Mouse (Mus musculus): ENCODE data around the gene Wdr70.

Wdr70 gene

DNA sequence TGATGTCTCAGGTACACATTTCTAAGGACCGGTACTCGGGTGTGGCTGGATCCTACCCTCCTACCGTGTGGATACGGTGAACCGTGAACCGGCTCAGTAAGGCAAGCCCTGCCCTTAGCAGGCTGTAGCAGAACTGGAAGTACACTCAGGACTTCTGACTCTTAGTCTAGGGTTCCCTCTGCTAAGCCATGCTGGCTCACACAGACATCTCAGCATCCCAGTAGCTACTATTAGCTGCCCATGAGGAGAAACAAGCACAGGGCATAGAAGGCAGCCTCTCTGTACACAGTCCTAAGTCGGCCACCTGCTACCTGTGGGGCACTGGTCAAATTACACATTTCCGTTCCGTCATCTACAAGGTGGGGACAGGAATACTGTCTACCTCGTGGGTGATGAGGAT lies 220.1 kb downstream of the Wdr70 start:
- in situ Hi-C loops (cut with MboI; ENCODE audit: unreplicated experiment in 2 of 2) = no loop called here

DNA sequence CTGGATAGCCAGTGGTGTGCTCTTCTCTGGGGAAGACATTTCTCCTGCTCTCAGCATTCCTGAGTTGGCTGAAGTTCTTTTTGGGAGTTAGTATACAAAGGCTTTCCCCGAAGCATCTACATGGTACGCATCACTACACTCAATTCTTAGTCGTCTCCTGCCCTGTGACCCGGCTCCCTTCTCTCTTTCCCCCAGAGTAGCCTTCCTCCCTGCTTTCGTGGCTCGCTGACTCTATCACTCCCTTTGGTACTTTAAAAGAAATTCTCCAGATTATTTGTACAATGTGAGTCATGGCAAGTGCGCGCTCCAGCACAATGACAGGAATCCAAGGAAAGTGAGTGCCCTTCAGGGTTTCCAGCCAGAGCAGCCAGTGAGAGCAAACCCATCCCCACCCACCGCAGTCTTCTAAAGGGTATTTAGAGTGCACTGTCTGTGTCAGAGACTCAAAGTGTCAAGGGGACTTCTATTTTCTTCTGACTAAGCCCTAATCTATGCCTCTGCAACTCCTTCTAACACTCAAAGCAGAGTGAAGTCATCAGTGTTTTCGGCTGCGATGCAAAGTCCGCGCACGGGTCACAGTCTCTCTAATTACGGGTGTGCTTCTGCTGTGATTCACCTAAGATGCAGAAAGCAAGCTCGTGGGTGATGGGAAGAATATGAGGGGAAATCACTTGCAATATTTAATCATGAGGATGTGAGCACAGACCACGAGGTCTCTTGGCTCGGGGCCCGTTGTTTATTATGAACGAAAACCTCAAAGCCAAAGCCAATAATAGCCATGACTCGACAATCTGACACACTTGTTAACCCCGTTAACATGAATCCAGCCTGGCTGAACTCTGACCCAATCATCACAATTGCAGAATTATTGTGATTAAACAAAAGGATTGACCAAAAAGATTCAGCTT lies 221.2 kb downstream of the Wdr70 start:
- in situ Hi-C loops (cut with MboI; ENCODE audit: unreplicated experiment in 2 of 2) = no loop called here

DNA sequence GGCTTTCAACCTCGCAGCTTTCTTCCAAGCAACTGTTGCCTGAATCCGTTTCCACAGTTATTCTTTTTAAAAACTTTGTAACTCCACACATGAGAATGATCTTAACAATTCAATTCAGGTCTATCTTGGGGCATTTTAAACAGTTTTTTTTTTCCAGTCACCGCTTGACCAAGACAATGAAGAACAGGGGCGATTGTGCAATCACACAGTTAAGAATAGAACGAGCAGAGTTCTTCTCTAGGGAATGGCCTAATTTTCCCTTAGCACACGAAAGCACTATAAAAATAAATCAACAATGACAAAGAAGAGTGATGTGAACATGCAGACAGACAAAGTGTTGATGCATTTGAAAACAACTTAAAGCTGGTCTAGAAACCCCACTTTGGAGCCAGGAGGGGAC lies 223.1 kb downstream of the Wdr70 start:
- in situ Hi-C loops (cut with MboI; ENCODE audit: unreplicated experiment in 2 of 2) = no loop called here

DNA sequence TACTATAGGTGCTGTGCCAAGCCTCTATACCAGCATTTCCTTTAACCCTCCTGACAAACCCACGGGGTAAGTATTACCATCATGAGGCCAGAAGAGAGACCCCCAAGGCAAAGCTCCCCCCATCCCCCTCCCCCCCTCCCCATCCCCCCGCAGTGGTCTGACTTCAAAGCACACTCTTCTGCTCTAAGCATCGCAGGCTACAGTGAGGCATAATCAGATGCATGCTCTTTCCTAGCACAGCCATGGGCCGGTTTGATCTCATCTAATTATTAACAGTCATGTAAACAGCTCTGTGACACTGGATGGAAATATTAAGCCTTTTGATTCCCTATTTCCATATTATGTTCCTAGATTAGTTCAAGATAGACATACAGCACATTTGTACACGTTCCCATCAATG lies 226.5 kb downstream of the Wdr70 start:
- in situ Hi-C loops (cut with MboI; ENCODE audit: unreplicated experiment in 2 of 2) = no loop called here

DNA sequence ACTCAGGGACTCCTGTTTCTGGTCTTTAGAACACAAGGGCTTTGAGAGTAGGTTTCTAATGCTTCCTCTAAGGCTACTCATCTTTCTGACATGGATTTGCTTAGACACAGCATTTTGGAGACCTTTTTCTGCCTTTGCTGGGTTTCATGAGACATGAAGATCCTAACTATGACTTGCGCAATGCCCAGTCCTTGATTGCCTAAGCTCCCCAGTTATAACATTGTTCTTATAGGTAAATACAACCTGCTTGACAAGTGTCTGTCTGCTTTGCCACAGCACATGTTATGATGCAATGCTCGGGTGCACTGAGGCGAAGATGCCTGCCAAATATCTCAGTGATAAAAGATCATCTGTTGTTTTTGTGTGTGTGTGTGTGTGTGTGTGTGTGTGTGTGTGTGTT lies 233.7 kb downstream of the Wdr70 start:
- in situ Hi-C loops (cut with MboI; ENCODE audit: unreplicated experiment in 2 of 2) = no loop called here

DNA sequence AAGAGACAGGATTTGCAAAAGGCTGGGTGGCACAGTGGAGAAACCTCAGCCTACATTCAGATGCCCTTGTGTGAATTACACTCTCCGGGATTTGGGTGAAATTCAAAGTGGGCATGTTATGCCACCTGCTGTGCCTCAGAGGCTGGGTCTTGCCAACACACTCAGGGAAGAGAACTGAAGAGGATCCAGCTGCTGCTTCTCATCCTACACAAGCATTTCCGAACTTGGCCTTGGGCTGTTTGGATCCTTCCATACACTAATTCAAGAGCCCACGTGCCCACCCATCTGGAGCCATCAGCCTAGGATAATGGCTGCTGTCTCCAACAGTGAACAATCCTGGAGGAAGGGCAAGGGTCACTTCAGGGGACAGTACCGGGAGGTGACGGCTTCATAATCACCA lies 235.7 kb downstream of the Wdr70 start:
- in situ Hi-C loops (cut with MboI; ENCODE audit: unreplicated experiment in 2 of 2) = no loop called here

DNA sequence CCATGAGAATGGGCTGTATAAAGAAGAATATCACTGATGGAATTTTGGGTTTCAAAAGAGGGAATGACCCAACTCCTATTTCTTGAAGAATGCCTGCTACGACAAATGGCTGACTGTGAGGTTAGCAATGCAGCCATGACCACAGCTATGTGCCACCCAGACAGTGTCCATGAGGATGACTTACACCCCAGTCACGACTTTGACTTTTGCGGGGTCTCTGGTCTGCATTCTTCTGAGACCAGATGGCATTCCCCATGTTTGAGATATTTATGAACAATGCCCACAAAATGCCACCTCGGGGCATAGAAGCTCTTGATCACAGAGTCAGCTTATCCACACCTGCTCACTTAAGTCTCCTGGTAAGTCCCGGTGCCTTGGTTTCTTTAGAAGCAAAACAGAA lies 236.1 kb downstream of the Wdr70 start:
- in situ Hi-C loops (cut with MboI; ENCODE audit: unreplicated experiment in 2 of 2) = no loop called here

DNA sequence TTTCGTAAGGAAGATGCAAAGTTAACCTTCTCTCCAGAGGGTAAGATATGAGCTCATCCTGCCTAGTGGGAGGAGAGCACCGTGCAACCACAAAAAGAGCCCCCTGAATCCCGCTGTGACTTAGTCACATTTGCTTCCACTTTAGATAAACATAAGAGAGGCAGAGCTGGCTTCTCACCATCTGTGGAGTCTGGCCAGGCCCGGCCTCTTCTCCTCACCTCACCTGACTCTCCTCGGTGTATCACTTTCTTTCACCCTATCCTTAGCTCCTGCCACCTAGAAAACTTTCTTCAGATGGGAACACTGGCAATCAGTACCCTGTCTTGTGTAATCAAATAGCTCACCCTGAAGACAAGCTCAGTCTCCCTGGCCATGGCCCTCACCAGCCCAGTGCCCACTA lies 240.2 kb downstream of the Wdr70 start:
- in situ Hi-C loops (cut with MboI; ENCODE audit: unreplicated experiment in 2 of 2) = no loop called here

DNA sequence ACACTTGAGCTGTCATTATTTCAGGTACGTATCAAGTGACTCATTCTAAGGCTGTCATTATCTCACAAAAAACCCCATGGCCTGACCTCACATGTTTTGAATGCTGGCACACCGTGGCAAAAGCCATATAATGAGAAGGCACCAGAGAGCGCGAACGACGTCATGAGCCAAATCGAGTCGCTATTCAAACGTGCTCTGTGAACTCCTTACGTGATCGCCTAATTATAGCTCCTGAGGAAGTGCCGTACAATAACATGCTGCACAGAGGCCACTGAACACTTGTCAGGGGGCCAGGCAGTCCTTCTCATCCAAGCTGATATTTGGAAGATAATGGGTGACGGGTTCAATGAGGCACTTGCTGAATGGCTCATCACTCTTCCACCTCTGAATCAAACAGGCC lies 241.6 kb downstream of the Wdr70 start:
- in situ Hi-C loops (cut with MboI; ENCODE audit: unreplicated experiment in 2 of 2) = no loop called here

DNA sequence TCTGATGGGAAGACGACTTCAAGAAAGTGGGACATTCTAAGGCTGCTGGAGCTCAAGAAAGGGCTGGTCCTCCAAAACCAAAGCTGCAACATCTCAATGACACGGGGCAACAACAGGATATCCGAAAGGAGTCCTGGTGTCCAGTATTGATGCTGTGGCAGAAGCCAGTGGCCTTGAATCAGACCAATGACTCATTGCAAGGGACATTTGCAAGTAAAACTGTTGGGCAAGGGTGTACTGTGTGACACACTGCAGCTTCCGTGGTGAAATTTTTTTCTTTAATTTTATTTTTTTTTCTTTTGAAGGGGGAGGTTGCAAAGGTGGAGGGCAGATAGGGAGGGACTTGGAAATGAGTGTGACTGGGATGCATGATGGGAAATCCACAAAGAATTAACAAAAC lies 256.6 kb downstream of the Wdr70 start:
- in situ Hi-C loops (cut with MboI; ENCODE audit: unreplicated experiment in 2 of 2) = no loop called here

DNA sequence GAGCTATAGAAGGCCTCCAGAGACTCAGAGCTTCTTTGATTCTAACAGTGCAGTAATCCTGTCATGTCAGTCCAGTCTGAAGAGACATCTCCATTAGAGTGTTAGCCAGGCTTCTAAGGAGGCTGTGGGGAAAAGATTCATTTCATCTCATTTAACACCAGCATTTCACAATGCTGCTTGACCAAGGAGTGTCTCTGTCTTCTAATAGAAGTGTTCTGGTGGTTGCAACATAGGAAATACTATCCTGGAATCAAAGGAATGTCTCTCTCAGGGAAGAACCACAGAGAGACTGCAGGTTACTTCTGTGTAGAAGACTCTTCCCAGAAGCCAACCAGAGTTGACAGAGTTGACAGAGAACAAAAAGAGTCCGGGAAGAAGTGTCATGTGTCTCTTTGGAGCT lies 257.3 kb downstream of the Wdr70 start:
- in situ Hi-C loops (cut with MboI; ENCODE audit: unreplicated experiment in 2 of 2) = no loop called here

DNA sequence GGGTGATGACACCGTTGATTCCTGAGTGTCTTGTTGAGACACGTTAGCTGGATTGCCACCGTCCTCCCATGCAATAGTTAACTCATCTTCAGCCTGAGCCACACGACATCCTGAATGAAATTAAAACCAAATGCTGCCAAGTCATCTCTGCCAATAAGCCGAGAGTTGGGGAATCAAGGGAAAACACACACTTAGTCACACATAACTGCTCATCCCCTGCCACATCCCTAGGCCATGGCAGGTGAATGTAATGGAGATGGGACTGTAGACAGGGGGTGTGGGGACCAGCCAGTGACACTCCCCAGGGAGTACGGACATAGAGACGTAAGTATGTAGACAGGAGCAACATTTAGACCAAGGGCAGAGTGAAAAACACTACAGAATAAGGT lies 260.1 kb downstream of the Wdr70 start:
- in situ Hi-C loops (cut with MboI; ENCODE audit: unreplicated experiment in 2 of 2) = no loop called here

DNA sequence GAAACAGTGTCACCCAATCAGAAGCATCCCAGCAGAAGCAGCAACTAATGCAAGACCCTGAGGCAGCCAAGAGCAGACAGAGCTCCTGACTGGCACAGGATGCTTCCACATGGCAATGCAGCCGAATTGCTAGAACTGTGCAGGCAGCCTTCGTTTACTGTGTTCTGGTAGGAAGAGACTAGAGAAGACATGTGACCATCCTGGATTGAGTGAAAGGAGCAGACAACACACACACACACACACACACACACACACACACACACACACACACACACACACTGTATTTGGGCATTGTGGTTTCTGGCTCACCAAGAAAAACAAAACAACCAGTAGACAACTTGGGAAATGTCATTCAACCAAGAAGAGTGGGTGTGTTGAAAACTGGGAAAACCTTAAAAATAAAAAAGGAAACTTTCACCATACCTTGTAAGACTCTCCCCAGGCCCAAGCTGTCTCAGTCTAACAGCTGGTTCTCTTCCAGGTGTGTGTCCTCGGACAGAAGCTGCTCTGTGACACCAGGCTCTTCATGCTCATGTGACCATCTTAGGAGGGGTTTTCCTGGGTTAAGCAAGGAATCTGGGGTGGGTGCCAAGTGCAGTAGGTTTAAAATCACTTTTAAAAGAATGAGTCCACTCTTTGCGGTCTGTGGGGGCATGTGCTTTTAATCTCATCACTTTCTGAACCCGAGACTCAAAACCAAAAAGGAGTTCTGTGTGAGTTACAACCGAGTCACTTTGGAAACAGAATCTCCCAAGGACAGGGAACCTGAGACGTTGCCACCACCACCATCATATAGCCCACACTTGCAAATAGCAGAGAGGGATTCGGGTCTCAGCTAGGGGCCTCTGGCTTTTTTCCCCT lies 260.7 kb downstream of the Wdr70 start:
- in situ Hi-C loops (cut with MboI; ENCODE audit: unreplicated experiment in 2 of 2) = no loop called here

DNA sequence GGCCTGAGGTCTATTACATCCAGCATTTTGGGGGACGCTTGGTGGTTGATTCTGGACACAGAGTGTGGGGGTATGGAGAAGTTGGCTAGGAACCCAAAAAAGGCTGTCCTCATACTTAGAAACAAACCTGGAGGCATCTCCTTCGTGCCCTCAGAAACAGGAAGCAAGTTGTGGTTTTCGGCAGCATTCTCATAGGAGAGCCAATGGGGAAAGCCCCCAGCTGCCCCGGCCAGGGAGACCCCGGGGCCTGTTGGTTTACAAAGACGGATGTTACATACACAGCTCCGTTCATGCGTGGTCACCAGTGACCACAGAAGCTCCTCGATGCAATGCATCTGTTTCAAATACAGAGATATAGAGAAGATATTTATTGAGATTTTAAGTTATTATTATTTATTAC lies 263.6 kb downstream of the Wdr70 start:
- in situ Hi-C loops (cut with MboI; ENCODE audit: unreplicated experiment in 2 of 2) = no loop called here

DNA sequence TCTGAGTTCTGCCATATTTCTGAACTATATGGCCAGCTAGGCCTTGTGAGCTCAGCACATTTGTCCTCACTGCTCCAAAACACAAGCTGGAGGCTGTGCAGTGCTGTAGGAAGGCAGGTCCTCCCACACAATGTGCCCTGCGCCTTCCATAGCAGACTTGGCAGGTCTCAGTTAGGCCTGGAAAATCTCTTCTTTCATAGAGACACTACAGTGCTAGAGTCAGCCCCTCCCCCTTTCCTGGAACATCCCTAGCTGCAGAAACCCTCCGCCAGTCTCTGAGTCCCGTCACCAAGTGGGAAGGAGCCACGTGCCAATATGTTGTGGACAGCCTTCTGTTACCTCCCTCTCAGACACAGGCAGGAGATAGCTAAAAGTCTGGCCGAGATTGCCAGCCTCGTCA lies 273.5 kb downstream of the Wdr70 start:
- in situ Hi-C loops (cut with MboI; ENCODE audit: unreplicated experiment in 2 of 2) = loop anchor here in 1 of 2 experiments (10.0 kb wide), 1 partner anchor 371 kb away; no protein-coding TSS in a partner anchor

DNA sequence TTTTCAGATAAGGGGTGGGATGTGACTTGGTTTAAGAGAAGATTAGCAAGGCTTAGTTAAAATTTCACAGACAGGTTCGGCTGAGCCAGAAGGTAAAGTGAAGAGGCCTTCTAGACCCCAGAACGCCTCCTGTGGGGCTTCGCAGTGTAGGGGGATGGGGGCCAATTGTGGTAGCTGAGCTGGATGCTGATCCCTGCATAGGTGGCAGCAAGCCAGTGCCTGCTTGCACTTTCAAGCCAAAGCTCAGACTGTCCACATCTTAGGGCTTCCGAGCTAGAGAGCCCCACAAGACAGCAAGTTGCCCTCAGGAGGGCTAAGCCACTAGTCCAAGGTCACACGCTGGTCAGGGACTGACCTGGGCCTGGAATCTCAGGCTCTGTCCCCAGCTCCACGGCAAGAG lies 275.1 kb downstream of the Wdr70 start:
- in situ Hi-C loops (cut with MboI; ENCODE audit: unreplicated experiment in 2 of 2) = loop anchor here in 1 of 2 experiments (10.0 kb wide), 1 partner anchor 369 kb away; no protein-coding TSS in a partner anchor
